Mouse (Mus musculus): ENCODE data around the gene Prok2.

DNA sequence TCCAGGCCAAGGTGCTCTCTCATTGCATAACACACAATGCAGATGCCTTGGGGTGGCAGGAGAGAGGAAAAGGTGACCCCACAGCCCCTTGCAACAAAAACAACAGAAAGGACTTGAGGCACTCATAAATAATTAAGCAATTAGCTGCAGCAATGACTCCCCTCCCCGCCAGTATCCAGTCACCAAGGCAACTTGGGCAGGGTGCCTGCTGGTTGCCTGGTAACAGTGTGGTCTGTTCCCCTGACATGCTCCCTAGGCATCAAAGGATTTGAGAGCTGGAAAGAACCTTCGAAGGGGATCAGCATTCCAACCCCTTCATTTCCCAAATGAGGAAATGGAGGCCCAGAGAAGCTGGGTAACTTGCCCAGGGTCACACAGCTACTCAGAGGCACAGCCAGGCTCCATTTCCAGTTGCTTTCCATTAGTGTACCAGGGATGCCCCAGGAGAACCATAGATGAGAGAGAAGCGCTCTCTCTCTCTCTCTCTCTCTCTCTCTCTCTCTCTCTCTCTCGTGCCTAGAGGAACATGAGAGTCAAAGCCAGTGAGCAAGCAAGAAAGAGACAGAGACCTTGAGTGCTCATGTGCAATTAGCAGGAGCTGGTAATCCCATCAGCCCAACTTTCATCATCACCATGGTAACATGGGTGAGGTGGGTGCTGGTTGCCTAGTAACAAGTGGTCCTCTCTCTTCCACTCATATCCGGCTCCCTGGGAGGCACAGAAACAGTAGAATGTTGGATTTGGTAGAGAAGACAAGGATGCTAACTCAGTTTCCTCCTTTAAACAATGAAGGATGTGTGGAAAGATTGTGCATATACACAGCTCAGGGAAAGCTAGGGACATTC is 56.5 kb downstream of the Prok2 start:
- no peak for TF ChIP-seq CTCF (IDR thresholded peaks at IDR 0.05; ENCODE audit: low read depth)
- TF ChIP-seq EP300 (IDR thresholded peaks at IDR 0.05; ENCODE audit: low read depth), result no peak
